ENCODE assay signal across 18 mouse cellular contexts in the genomic region with DNA sequence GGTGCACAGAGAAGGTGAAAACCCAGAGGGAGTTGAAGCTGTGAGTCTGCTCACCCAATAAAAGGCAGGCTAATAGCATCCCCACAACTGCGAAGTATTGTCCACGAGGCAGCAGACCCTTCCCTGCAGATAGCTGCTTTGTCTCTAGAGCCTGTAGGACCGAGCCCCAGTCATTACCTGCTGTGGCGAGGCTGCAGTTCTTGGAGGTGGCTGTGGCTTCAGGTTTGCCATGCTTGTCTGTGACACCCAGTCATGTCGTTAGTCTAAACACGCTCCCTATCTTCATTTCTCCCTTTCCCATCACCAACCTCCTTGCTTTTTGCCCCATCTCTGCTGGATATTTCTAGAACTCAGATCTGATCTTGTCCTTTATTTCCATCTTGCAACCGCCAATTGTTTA.
"Had no signal": no experiment of that assay in that cellular context is flagged by ENCODE, and none has a peak within 500 bp of the region (broad histone marks: within the 10 kb centered on the region; RNA-seq: fewer than 3 reads in every experiment).

No protein-coding gene starts in this region.

- DNase-seq: liver, postnatal 0 days; lung, adult 2 months; lung, postnatal 14 days; lung, postnatal 36 days; right cerebral cortex, postnatal 14 days; thymus, adult 2 months; thymus, postnatal 14 days; thymus, postnatal 36 days had no signal

- H3K36me3 ChIP-seq: liver, embryonic 15.5 days; lung, embryonic 15.5 days; midbrain, embryonic 12.5 days; midbrain, embryonic 15.5 days; neural tube, embryonic 12.5 days; stomach, embryonic 15.5 days had no signal

- H3K4me2 ChIP-seq: liver, embryonic 15.5 days; lung, embryonic 15.5 days; midbrain, embryonic 12.5 days; midbrain, embryonic 15.5 days; neural tube, embryonic 12.5 days; stomach, embryonic 15.5 days had no signal

- H3K9ac ChIP-seq: liver, embryonic 15.5 days; liver, postnatal 0 days; lung, embryonic 15.5 days; midbrain, embryonic 12.5 days; midbrain, embryonic 15.5 days; neural tube, embryonic 12.5 days; stomach, embryonic 15.5 days had no signal

- H3K27ac ChIP-seq: liver, embryonic 15.5 days; lung, embryonic 15.5 days; macrophage; midbrain, embryonic 12.5 days; midbrain, embryonic 15.5 days; neural tube, embryonic 12.5 days; stomach, embryonic 15.5 days; stomach, postnatal 0 days had no signal

- ATAC-seq: liver, postnatal 0 days; lung, postnatal 0 days; midbrain, embryonic 15.5 days had no signal

- H3K27me3 ChIP-seq: liver, embryonic 15.5 days; lung, embryonic 15.5 days; midbrain, embryonic 12.5 days; midbrain, embryonic 15.5 days; neural tube, embryonic 12.5 days; stomach, embryonic 15.5 days had no signal

- H3K4me1 ChIP-seq: lung, embryonic 15.5 days; megakaryocyte, embryonic 14.5 days; stomach, embryonic 15.5 days had no signal

- H3K9me3 ChIP-seq: liver, embryonic 15.5 days; lung, embryonic 15.5 days; megakaryocyte, embryonic 14.5 days; midbrain, embryonic 12.5 days; midbrain, embryonic 15.5 days; neural tube, embryonic 12.5 days; stomach, embryonic 15.5 days had no signal

- H3K4me3 ChIP-seq: liver, embryonic 15.5 days; lung, embryonic 15.5 days; megakaryocyte, embryonic 14.5 days; midbrain, embryonic 12.5 days; midbrain, embryonic 15.5 days; neural tube, embryonic 12.5 days; stomach, embryonic 15.5 days had no signal
